Mouse (Mus musculus) liver, embryonic 14.5 days (tissue): ENCODE measurements around the gene Bcl2l10. TPM values are rescaled to one million over a fixed set of nuclear protein-coding genes. Genes with fewer than 3 reads are reported as not detected.

Experiments
- ATAC-seq: fragments of 200-750 bp; cut with Nextera tagmentation; 2 replicates; pipeline ENCODE4 v1.8.0; 2017; ENCODE audit warnings: moderate number of reproducible peaks, mild to moderate bottlenecking, moderate library complexity; ENCODE audit not compliant: insufficient read depth
- DNase-seq, 3 experiments: peaks; one replicate each; pipeline ENCODE4 v3.0.0-alpha.2; 2012 to 2013; ENCODE audit warnings: low read depth in 3 of 3, low spot score in 3 of 3
- H3K27ac ChIP-seq: fragments of 300-500 bp; sonication (generic); 2 replicates; pipeline ENCODE4 v1.5.1; 2014; ENCODE audit warnings: moderate library complexity, mild to moderate bottlenecking, control low read depth, inconsistent platforms
- H3K27me3 ChIP-seq: fragments of 300-500 bp; sonication (generic); 2 replicates; pipeline ENCODE4 v1.6.1; 2014; ENCODE audit warnings: mild to moderate bottlenecking, low read length, moderate library complexity; ENCODE audit not compliant: control insufficient read depth, insufficient read depth
- H3K36me3 ChIP-seq: fragments of 300-500 bp; sonication (generic); replicated peaks from 2 replicates; pipeline ENCODE4 v1.6.1; 2014; ENCODE audit warnings: low read depth; ENCODE audit not compliant: control insufficient read depth, insufficient read depth
- H3K4me1 ChIP-seq, 2 experiments: fragments of 200-500 bp in 1 of 2; fragments of 300-500 bp in 1 of 2; sonication (generic) in 1 of 2; replicated peaks; 2 replicates each; pipeline ENCODE4 v1.6.1; 2012 to 2014; ENCODE audit warnings: antibody characterized with exemption in 1 of 2, inconsistent platforms in 1 of 2, low read length in 1 of 2; ENCODE audit not compliant: control insufficient read depth in 2 of 2, insufficient read depth in 2 of 2
- H3K4me2 ChIP-seq: fragments of 300-500 bp; sonication (generic); 2 replicates; pipeline ENCODE4 v1.6.1; 2014; ENCODE audit warnings: low read depth, mild to moderate bottlenecking, control low read depth, moderate library complexity
- H3K4me3 ChIP-seq, 2 experiments: fragments of 200-500 bp in 1 of 2; fragments of 300-500 bp in 1 of 2; sonication (generic) in 1 of 2; 2 replicates each; pipeline ENCODE4 v1.5.1; 2012 to 2014; ENCODE audit warnings: low read depth in 2 of 2, low read length in 2 of 2, mild to moderate bottlenecking in 2 of 2, control low read depth in 1 of 2, inconsistent platforms in 1 of 2, moderate library complexity in 1 of 2; ENCODE audit not compliant: insufficient read depth in 1 of 2
- H3K9ac ChIP-seq: fragments of 300-500 bp; sonication (generic); replicated peaks from 2 replicates; pipeline ENCODE4 v1.6.1; 2014; ENCODE audit warnings: mild to moderate bottlenecking, control low read depth, moderate library complexity
- H3K9me3 ChIP-seq: fragments of 300-500 bp; sonication (generic); 2 replicates; pipeline ENCODE4 v1.6.1; 2016; ENCODE audit warnings: low read length, mixed read lengths; ENCODE audit not compliant: control insufficient read depth
- CTCF ChIP-seq: IDR thresholded peaks from 2 replicates; pipeline ENCODE4 v1.5.1; 2016; ENCODE audit warnings: antibody characterized with exemption, low read depth, control low read depth
- EP300 ChIP-seq: IDR thresholded peaks from 2 replicates; pipeline ENCODE4 v1.6.1; 2016; ENCODE audit warnings: antibody characterized with exemption, low read depth
- WGBS: fragments of 180-500 bp; shearing (Covaris S2); extraction: QIAGEN DNeasy Blood & Tissue Kit; methylation state at CpG from one replicate; pipeline ENCODE4 v1.1.7; 2014; ENCODE audit not compliant: insufficient replicate concordance; 5-methylcytosine and 5-hydroxymethylcytosine counted together
- polyA plus RNA-seq, 2 experiments: library from polyadenylated mRNA; depleted of rRNA in 1 of 2; stranded (reverse) in 1 of 2; unstranded in 1 of 2; fragments of >200 nt; fragmentation: Nextera tagmentation in 1 of 2; extraction: Ambion mirVana in 1 of 2; gene quantifications; 2 replicates each; pipeline versions ENCODE4 v1.2.1 to v1.2.3; 2012 to 2014

Gene Bcl2l10
- polyA plus RNA-seq, 2 experiments = not detected

DNA sequence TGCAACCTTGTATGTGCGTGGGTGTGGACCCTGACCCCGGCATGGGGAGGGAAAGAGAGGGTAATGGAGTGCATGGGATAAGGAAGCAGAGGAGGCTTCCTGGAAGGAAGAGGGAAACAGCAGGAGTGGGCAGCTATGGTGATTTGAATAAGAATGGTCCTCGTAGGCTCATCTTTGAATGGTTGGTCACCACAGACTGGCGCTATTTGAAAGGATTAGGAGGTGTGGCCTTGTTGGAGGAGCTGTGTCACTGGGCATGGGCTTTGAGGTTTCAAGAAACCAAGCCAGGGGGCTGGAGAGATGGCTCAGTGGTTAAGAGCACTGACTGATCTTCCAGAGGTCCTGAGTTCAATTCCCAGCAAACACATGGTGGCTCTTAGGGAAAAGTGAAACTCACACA, 17.6 kb downstream of the Bcl2l10 start:
- Histone ChIP-seq H3K4me3 (no peak overlapping the region), H3K4me2 (no peak overlapping the region), H3K36me3 (no peaks in the 10 kb centered on the region), H3K27me3 (no peaks in the 10 kb centered on the region), H3K27ac (no peak overlapping the region), H3K4me1 (no peaks in the 10 kb centered on the region), H3K9me3 (no peaks in the 10 kb centered on the region), H3K9ac (no peak overlapping the region)
- no peak for ATAC-seq
- DNase-seq = no peak
- TF ChIP-seq EP300 (no peak), CTCF (no peak)
- 65% methylated on average over 4 of the region's 4 CpGs for WGBS

DNA sequence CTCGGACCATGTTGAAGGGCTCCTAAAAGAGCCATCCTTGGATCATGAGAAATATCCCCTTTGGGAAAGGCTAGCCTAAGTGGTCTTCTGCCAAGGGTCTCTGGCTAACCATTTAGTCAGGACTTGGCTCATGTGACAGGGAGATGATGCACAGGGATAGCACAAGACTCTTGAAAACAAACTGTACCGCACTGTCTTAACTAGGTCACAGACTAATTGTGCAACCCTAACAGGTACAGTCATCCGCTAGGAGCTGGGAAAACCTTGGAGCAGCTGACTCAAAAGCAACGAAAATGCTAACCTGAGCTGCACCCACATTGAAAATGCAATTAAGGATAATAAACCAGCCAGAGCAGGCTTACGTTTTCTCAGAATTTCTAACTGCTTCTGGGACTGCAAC, 18.6 kb downstream of the Bcl2l10 start:
- H3K4me1 ChIP-seq = no peaks in the 10 kb centered on the region
- H3K36me3 ChIP-seq = no peaks in the 10 kb centered on the region
- ATAC-seq = no peak
- no peak for TF ChIP-seq CTCF
- TF ChIP-seq EP300 = no peak
- H3K9me3 ChIP-seq = no peaks in the 10 kb centered on the region
- no peak overlapping the region for H3K27ac ChIP-seq
- H3K4me3 ChIP-seq = no peak overlapping the region
- DNase-seq = no peak
- H3K9ac ChIP-seq = no peak overlapping the region
- WGBS = 56% methylated on average over 5 of the region's 5 CpGs
- H3K4me2 ChIP-seq = no peak overlapping the region
- no peaks in the 10 kb centered on the region for H3K27me3 ChIP-seq

DNA sequence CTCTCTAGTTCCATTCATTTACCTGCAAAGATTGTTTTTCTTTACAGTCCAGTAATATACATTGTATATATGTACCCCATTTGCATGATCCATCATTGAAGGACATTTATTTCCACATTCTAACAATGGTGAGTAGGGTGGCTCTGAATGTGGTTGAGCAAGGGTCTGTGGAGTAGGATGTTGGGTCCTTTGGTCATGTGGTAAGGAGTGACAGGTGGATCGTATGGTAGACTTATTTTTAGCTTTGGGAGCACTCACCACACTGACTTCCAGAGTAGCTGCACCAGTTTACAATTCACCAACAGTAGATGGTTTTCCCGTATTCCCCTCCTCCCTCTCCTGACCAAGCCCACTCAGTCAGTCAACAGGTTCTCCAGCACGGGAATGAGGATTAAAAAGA, 21.2 kb downstream of the Bcl2l10 start:
- no peaks in the 10 kb centered on the region for H3K9me3 ChIP-seq
- H3K4me2 ChIP-seq = no peak overlapping the region
- H3K36me3 ChIP-seq = no peaks in the 10 kb centered on the region
- H3K27ac ChIP-seq = no peak overlapping the region
- TF ChIP-seq EP300 (no peak), CTCF (no peak)
- H3K4me3 ChIP-seq = no peak overlapping the region
- no peak overlapping the region for H3K9ac ChIP-seq
- 46% methylated on average over 3 of the region's 3 CpGs for WGBS
- H3K4me1 ChIP-seq = no peaks in the 10 kb centered on the region
- H3K27me3 ChIP-seq = no peaks in the 10 kb centered on the region
- no peak for DNase-seq
- no peak for ATAC-seq

DNA sequence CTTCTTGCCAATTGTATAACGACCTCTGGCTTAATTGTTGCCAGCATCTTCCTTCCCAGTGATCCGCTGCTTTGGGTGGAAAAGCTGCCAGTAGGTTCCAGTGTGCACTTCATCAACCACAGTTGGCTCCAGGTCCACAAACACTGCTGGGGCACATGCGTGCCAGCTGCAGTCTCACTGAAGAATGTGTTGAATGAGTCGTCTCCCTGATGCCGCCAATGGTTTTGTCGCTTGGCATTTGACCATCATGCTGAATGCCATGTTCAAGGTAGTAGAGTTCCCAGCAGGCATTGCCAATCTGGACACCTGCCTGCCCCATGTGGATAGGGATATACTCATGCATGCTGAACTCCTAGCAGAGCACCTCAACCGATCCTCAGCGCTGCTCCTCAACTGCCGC, 28.0 kb downstream of the Bcl2l10 start:
- Histone ChIP-seq H3K27ac (no peak overlapping the region), H3K36me3 (no peaks in the 10 kb centered on the region), H3K4me1 (no peaks in the 10 kb centered on the region), H3K9ac (no peak overlapping the region), H3K4me3 (no peak overlapping the region), H3K4me2 (no peak overlapping the region), H3K9me3 (no peaks in the 10 kb centered on the region), H3K27me3 (no peaks in the 10 kb centered on the region)
- ATAC-seq = no peak
- WGBS = 82% methylated on average over 9 of the region's 9 CpGs
- DNase-seq = no peak
- TF ChIP-seq CTCF (no peak), EP300 (no peak)

DNA sequence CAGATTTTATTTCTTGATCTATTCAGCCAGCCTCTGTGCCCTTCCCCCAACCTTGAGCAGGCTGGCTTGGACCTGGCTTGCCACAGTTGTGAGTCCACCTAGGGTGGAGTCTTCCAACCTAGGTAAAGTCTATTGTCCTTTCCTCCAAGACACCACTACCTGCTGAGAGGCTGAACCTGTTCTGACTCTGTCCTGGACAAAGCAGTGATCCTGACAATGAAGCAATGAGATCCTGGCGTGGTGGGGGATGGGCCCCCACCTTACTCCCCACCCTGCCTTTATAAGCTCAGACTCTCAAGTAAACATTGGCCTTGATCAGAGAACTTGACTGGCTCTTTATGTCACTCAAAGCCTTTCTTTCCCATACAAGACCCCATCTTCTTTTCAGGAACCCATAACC, 28.9 kb downstream of the Bcl2l10 start:
- Histone ChIP-seq H3K36me3 (no peaks in the 10 kb centered on the region), H3K4me1 (no peaks in the 10 kb centered on the region), H3K9me3 (no peaks in the 10 kb centered on the region), H3K27ac (no peak overlapping the region), H3K4me2 (no peak overlapping the region), H3K27me3 (no peaks in the 10 kb centered on the region), H3K9ac (no peak overlapping the region), H3K4me3 (no peak overlapping the region)
- 33% methylated on average over 1 of the region's 1 CpGs for WGBS
- TF ChIP-seq EP300 (no peak), CTCF (no peak)
- ATAC-seq = no peak
- no peak for DNase-seq
